Mouse (Mus musculus): Measurements from ENCODE around the gene Npas2.

GRCm38 (mm10) chr1:39259668-39260067 lies 66.1 kb downstream of the Npas2 start:
- TF ChIP-seq CTCF (IDR thresholded peaks at IDR 0.05; ENCODE audit: control insufficient read depth, insufficient read depth, low read length) (no peak), POLR2A (IDR thresholded peaks at IDR 0.05; ENCODE audit: borderline replicate concordance, control insufficient read depth, low read depth, low read length) (no peak)

All from bone marrow, adult 2 months (tissue).